Mouse (Mus musculus): ENCODE data around the gene Irf5. TPM values are rescaled to one million over a fixed set of nuclear protein-coding genes. Genes with fewer than 3 reads are reported as not detected.

Irf5 gene
- polyA plus RNA-seq, 2 experiments, result 5.7 to 6.8 TPM

- no peak overlapping the region for H3K9ac ChIP-seq (replicated peaks)
- no peak overlapping the region for H3K27ac ChIP-seq
- DNase-seq (ENCODE audit: low read depth in 3 of 3, low spot score in 3 of 3), result no peak
- peaks cover 24% of the 10 kb centered on the region for H3K36me3 ChIP-seq (replicated peaks; ENCODE audit: control insufficient read depth, insufficient read depth, low read depth)
- no peaks in the 10 kb centered on the region for H3K4me1 ChIP-seq (replicated peaks; ENCODE audit: control insufficient read depth in 2 of 2, insufficient read depth in 2 of 2, low read length in 1 of 2)
- H3K4me3 ChIP-seq (ENCODE audit: insufficient read depth in 1 of 2, low read depth in 2 of 2, low read length in 2 of 2), result no peak overlapping the region
- WGBS (ENCODE audit: insufficient replicate concordance), result 85% methylated on average over 6 of the region's 6 CpGs
- no peak overlapping the region for H3K4me2 ChIP-seq (ENCODE audit: low read depth)
- no peaks in the 10 kb centered on the region for H3K9me3 ChIP-seq (ENCODE audit: control insufficient read depth, low read length)
- no peak for TF ChIP-seq EP300 (IDR thresholded peaks at IDR 0.05; ENCODE audit: low read depth)
- TF ChIP-seq CTCF (IDR thresholded peaks at IDR 0.05; ENCODE audit: low read depth), result no peak
- H3K27me3 ChIP-seq (ENCODE audit: control insufficient read depth, insufficient read depth, low read length), result no peaks in the 10 kb centered on the region
- no peak for ATAC-seq (ENCODE audit: insufficient read depth)
Measured at GRCm38 (mm10) chr6:29540223-29540622, 13.8 kb downstream of the Irf5 start.

- no peak overlapping the region for H3K4me2 ChIP-seq (ENCODE audit: low read depth)
- no peak overlapping the region for H3K9ac ChIP-seq (replicated peaks)
- no peak for TF ChIP-seq CTCF (IDR thresholded peaks at IDR 0.05; ENCODE audit: low read depth)
- no peak for TF ChIP-seq EP300 (IDR thresholded peaks at IDR 0.05; ENCODE audit: low read depth)
- H3K27me3 ChIP-seq (ENCODE audit: control insufficient read depth, insufficient read depth, low read length), result no peaks in the 10 kb centered on the region
- no peaks in the 10 kb centered on the region for H3K4me1 ChIP-seq (replicated peaks; ENCODE audit: control insufficient read depth in 2 of 2, insufficient read depth in 2 of 2, low read length in 1 of 2)
- WGBS (ENCODE audit: insufficient replicate concordance), result 83% methylated on average over 1 of the region's 1 CpGs
- H3K4me3 ChIP-seq (ENCODE audit: insufficient read depth in 1 of 2, low read depth in 2 of 2, low read length in 2 of 2), result no peak overlapping the region
- no peak overlapping the region for H3K27ac ChIP-seq
- H3K36me3 ChIP-seq (replicated peaks; ENCODE audit: control insufficient read depth, insufficient read depth, low read depth), result peaks cover 31% of the 10 kb centered on the region
- DNase-seq (ENCODE audit: low read depth in 3 of 3, low spot score in 3 of 3), result no peak
- ATAC-seq (ENCODE audit: insufficient read depth), result no peak
- H3K9me3 ChIP-seq (ENCODE audit: control insufficient read depth, low read length), result no peaks in the 10 kb centered on the region
Measured at GRCm38 (mm10) chr6:29540956-29541355, 14.5 kb downstream of the Irf5 start.

GRCm38 (mm10) chr6:29545611-29546010 lies 19.2 kb downstream of the Irf5 start:
- no peak overlapping the region for H3K4me2 ChIP-seq (ENCODE audit: low read depth)
- peaks cover 51% of the 10 kb centered on the region for H3K36me3 ChIP-seq (replicated peaks; ENCODE audit: control insufficient read depth, insufficient read depth, low read depth)

GRCm38 (mm10) chr6:29547582-29547981 lies 21.2 kb downstream of the Irf5 start:
- H3K36me3 ChIP-seq (replicated peaks; ENCODE audit: control insufficient read depth, insufficient read depth, low read depth), result peaks cover 53% of the 10 kb centered on the region

More at GRCm38 (mm10) chr6:29545611-29546010, 19.2 kb downstream of the Irf5 start:
- 82% methylated on average over 2 of the region's 2 CpGs for WGBS (ENCODE audit: insufficient replicate concordance)
- Histone ChIP-seq H3K4me3 (ENCODE audit: insufficient read depth in 1 of 2, low read depth in 2 of 2, low read length in 2 of 2) (no peak overlapping the region), H3K9me3 (ENCODE audit: control insufficient read depth, low read length) (no peaks in the 10 kb centered on the region), H3K27me3 (ENCODE audit: control insufficient read depth, insufficient read depth, low read length) (no peaks in the 10 kb centered on the region), H3K27ac (no peak overlapping the region), H3K9ac (replicated peaks) (no peak overlapping the region), H3K4me1 (replicated peaks; ENCODE audit: control insufficient read depth in 2 of 2, insufficient read depth in 2 of 2, low read length in 1 of 2) (no peaks in the 10 kb centered on the region)
- DNase-seq (ENCODE audit: low read depth in 3 of 3, low spot score in 3 of 3) (no peak), ATAC-seq (ENCODE audit: insufficient read depth) (no peak)
- no peak for TF ChIP-seq EP300 (IDR thresholded peaks at IDR 0.05; ENCODE audit: low read depth)
- TF ChIP-seq CTCF (IDR thresholded peaks at IDR 0.05; ENCODE audit: low read depth), result no peak

GRCm38 (mm10) chr6:29548086-29548485 lies 21.7 kb downstream of the Irf5 start:
- Histone ChIP-seq H3K36me3 (replicated peaks; ENCODE audit: control insufficient read depth, insufficient read depth, low read depth) (peaks cover 52% of the 10 kb centered on the region), H3K27ac (no peak overlapping the region), H3K9me3 (ENCODE audit: control insufficient read depth, low read length) (no peaks in the 10 kb centered on the region), H3K4me1 (replicated peaks; ENCODE audit: control insufficient read depth in 2 of 2, insufficient read depth in 2 of 2, low read length in 1 of 2) (no peaks in the 10 kb centered on the region), H3K27me3 (ENCODE audit: control insufficient read depth, insufficient read depth, low read length) (no peaks in the 10 kb centered on the region), H3K4me2 (ENCODE audit: low read depth) (no peak overlapping the region), H3K4me3 (ENCODE audit: insufficient read depth in 1 of 2, low read depth in 2 of 2, low read length in 2 of 2) (no peak overlapping the region), H3K9ac (replicated peaks) (no peak overlapping the region)
- ATAC-seq (ENCODE audit: insufficient read depth), result no peak
- TF ChIP-seq EP300 (IDR thresholded peaks at IDR 0.05; ENCODE audit: low read depth) (no peak), CTCF (IDR thresholded peaks at IDR 0.05; ENCODE audit: low read depth) (no peak)
- WGBS (ENCODE audit: insufficient replicate concordance), result 67% methylated on average over 1 of the region's 1 CpGs
- no peak for DNase-seq (ENCODE audit: low read depth in 3 of 3, low spot score in 3 of 3)

More at GRCm38 (mm10) chr6:29547582-29547981, 21.2 kb downstream of the Irf5 start:
- Histone ChIP-seq H3K9me3 (ENCODE audit: control insufficient read depth, low read length) (no peaks in the 10 kb centered on the region), H3K4me2 (ENCODE audit: low read depth) (no peak overlapping the region), H3K9ac (replicated peaks) (no peak overlapping the region), H3K4me1 (replicated peaks; ENCODE audit: control insufficient read depth in 2 of 2, insufficient read depth in 2 of 2, low read length in 1 of 2) (no peaks in the 10 kb centered on the region), H3K4me3 (ENCODE audit: insufficient read depth in 1 of 2, low read depth in 2 of 2, low read length in 2 of 2) (no peak overlapping the region), H3K27me3 (ENCODE audit: control insufficient read depth, insufficient read depth, low read length) (no peaks in the 10 kb centered on the region), H3K27ac (no peak overlapping the region)
- ATAC-seq (ENCODE audit: insufficient read depth) (no peak), DNase-seq (ENCODE audit: low read depth in 3 of 3, low spot score in 3 of 3) (no peak)
- TF ChIP-seq EP300 (IDR thresholded peaks at IDR 0.05; ENCODE audit: low read depth) (no peak), CTCF (IDR thresholded peaks at IDR 0.05; ENCODE audit: low read depth) (no peak)

Data from liver, embryonic 14.5 days (tissue).